Mouse (Mus musculus) ES-E14 (cell line): Measurements from ENCODE around the gene P2rx1.

Experiments
- CHD2 ChIP-seq: IDR thresholded peaks from 2 replicates; pipeline ENCODE4 v1.6.1; 2014; ENCODE audit warnings: mild to moderate bottlenecking, low read depth, low read length, inconsistent platforms
- HCFC1 ChIP-seq: IDR thresholded peaks from 2 replicates; pipeline ENCODE4 v1.6.1; 2012; ENCODE audit warnings: low read length, inconsistent platforms, borderline replicate concordance; ENCODE audit not compliant: insufficient read depth
- MAFK ChIP-seq: IDR thresholded peaks from 2 replicates; pipeline ENCODE4 v1.6.1; 2014; ENCODE audit warnings: mild to moderate bottlenecking, low read depth, low read length, inconsistent platforms; ENCODE audit not compliant: insufficient read depth
- ZC3H11A ChIP-seq: IDR thresholded peaks from 2 replicates; pipeline ENCODE4 v1.6.1; 2012; ENCODE audit warnings: low read depth, mild to moderate bottlenecking, inconsistent platforms, low read length, borderline replicate concordance

- no peak for TF ChIP-seq ZC3H11A
- no peak for TF ChIP-seq HCFC1
- no peak for TF ChIP-seq MAFK
- no peak for TF ChIP-seq CHD2
These were observed 24.9 kb downstream of the P2rx1 start for GRCm38 (mm10) chr11:73023827-73024226.
